Mouse (Mus musculus): Measurements from ENCODE around the gene Tcf20.
"Not testable (repeated sequence)": the region's sequence is repeated elsewhere in the genome, so short reads cannot be mapped to it uniquely, and the experiment has no call there.

Gene Tcf20

DNA sequence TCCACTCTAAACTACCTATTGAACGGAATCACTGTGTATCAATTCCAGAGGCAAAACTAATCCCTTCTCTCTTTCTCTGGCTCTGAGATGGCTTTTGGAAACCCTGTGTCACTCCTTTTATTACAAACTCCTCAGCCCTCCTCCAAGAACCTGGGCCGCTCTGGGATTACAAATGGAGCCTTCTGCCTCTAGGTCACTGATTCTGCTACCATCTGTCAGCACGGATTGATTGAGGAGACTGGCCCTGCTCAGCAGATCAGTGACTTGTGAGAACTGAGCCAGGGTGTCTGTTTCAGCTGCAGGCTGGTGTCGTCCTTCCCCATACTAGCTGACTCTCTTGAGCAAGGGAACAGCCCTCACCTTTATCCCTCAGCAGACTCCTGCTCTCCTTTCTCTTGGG is 85.2 kb downstream of the Tcf20 start:
- DNase-seq (ENCODE audit: extremely low spot score, low read depth, low spot score), result no peak

DNA sequence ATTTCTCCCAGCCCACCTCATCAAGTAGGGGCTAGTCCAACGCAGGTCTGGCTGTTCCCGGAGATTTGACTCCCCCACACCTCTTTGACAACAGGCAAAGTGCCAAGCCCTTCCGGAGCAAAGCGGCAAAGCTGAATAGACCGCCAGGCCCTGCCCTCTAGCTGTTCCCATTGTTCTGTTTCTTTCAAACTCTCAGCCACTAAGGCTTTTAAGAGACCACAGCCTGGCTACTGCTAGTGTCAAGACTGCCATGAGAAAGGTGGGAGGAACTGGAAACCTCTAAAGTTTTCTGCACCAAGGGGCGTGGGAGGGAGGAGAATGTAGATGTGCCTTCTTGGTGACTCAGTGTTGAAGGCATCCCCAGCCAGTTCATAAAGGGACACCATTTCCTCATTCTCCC is 86.4 kb downstream of the Tcf20 start:
- DNase-seq (ENCODE audit: extremely low spot score, low read depth, low spot score), result no peak

DNA sequence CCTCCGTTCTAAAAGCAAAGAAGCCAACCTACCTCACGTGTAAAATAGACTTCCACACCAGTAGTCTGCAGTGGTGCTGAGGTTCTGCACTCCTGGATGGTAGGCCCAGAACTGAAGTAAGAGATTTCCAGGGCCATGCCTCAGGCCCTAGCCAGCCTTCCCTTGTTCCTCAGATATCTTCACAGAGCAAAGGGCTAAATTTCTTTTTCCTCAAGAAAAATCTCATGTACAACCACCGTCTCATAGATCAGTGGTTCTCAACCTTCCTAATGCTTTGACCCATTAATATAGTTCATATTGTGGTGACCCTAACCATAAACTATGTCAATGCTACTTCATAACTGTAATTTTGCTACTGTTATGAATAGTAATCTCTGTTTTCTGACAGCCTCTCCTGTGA is 87.3 kb downstream of the Tcf20 start:
- DNase-seq (ENCODE audit: extremely low spot score, low read depth, low spot score), result no peak

DNA sequence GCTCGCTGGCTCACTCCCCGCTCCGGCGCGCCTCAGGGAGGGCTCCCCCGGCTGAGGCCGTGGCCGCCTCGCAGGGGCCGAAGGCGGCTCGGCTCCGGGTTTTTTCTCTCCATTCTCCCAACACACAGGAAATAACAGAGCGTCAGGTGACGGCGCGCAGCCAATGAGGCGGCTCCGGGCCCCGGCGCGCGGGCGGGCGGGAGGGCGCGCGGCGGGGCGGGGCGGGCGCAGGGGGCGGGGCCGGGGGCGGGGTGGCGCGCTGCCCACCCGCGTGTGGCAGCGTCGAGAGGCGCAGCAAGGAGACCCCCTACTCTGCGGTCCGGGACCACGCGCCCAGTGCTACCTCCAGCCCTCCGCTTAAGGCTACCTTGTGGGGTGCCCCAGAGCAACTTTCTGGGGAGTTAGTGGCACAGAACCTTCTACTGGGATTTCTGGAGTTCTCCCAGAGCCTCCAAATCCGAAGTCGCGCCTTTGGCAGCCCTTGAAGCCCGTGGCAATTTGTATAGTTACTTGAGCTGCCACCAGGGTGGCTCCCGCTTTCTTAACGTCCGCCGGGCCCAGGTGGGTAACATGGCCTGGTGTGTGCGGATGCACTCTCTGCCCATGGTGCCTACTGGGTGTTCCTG is 87.9 kb downstream of the Tcf20 start:
- no peak for DNase-seq (ENCODE audit: extremely low spot score, low read depth, low spot score)

DNA sequence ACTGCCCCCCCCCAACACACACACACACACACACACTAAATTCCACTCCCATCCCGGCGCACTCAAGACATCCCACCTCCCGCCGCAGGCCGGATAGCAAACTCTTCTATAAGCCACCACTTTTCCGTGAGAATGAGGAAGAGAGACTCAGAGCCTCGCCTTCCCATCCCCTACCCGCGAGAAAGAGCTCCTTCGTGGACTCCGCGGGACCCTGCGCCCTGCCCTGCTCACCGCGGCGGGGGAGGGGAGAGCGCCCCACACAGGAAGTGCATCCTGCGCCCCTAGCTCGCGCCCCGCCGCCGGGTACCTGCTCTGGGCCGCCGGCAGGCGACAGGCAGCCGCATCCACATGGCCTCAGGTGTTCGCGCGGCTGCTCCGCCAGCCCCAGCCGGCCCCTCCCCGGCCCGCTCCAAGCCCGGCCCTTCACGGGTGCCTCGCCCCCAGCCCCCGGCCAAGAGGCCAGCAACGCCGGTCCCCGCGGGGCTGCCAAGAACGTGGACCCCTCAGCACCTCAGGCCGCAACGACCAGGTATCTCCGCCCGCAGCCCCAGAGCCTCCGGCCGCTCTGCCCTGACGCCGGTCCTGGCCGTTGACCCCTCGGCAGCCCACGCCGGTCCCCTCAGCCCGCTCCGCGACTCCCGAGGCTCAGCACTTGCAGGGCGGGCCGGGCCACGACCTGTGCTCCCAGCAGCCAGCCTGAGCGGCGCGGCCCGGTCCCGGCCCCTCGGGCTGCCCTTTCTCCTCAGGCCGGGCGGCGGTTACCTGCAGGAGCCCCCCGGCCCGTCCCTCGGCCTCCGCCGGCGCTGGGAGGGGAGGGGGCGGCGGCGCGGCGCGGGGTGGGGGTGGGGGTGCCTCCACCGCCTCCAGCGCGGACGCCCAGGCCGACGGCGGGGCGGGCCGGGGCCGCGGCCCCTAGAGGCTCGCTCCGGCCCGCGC is 88.7 kb downstream of the Tcf20 start:
- DNase-seq (ENCODE audit: extremely low spot score, low read depth, low spot score), result no peak

DNA sequence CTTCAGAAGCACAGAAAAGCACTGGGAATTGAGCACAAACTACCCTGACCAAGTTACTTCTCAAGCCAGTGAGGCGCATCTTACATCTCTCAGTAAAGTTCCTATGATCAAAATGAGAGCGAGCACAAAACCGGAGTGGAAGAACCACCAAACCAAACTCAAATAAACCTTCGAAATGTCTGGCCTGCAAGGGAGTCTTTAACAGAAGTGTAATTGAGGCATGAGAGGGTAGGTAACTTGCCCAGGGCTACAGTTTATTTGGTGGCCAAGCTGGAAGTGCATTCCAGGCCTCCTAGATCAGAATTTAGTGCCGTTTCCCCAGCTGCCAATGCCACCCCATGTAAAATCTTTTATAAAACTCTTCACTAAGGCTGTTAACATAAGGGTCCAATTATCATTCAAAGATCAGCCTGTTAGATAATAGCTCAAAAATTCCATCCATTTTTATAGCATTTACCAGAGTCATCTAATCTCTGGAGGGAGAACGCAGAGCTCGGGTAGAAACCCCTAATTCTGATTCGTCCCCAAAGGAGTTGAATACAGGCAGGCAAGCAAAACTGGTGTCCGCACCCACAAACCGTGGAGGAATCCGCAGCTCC is 89.4 kb downstream of the Tcf20 start:
- DNase-seq (ENCODE audit: extremely low spot score, low read depth, low spot score), result no peak

DNA sequence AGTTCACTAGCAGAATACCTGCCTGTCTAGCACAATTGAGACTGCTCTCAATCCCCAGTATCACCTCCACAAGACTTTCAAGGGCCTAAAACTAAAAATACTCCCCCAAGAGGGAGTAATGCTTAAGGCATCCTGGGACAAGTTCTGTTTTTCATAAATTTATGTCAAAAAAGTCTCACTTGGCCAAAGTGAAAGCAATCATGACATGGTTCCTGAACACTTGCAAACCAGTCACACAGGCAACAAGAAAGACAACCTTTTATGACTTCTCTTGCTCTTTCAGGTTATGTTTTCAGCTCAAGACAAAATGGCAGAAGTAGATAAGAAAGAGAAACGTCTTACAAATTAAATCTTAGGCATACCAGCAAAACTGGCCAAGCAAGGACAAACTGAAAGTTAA is 91.3 kb downstream of the Tcf20 start:
- no peak for DNase-seq (ENCODE audit: extremely low spot score, low read depth, low spot score)

DNA sequence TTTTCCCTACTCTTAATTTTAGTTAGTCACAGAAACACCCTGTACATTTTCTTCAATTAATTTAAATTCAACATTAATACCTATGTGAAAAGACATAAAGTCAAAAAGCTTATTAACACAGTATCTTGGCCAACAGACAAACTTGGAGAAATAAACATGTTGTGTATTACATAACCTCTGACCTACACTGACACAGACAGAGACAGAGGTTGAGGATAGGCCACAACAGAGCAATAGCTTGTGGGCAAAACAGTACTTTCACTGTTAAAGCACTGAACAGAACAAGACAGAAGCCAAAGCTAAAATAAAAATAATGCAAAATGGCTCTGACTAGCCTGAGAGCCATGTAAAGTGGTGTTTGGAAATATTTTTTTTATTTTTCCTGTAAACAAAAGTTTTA is 97.2 kb downstream of the Tcf20 start:
- no peak for DNase-seq (ENCODE audit: extremely low spot score, low read depth, low spot score)

DNA sequence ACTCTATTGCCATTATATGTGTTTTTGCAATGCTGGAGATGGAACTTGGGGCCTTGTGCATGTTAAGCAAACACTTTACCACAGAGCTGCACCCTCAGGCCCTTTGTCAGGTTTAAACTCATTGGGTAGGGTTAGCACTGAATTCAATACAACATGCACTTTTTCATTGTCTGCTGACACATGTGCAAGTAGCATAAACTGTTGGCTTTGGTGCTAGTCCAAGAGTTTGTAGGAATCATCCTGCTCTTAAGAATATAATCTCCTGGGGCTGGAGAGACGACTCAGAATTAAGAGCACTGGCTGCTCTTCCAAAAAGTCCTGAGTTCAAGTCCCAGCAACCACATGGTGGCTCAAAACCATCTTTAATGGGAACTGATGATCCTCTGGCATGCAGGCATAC is 98.2 kb downstream of the Tcf20 start:
- DNase-seq (ENCODE audit: extremely low spot score, low read depth, low spot score), result no peak

DNA sequence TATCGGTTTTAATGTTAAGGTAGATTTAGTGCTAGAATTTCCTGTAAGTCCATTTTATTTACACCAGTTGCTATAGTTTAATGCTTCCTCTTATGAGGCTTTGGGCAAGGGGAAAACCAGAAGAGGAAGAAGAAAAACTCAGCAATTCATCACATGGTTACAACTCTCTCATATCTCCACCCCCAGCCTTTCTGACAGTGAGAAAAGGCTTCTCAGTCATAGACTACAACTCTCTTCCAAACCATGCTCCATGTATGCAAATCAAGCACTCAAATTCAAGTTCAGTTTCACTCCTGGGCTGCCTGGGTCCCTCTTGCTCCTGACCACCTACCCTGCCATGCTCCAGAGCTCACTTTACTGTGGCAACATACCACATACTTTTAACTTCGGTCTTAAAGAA is 99.2 kb downstream of the Tcf20 start:
- no peak for DNase-seq (ENCODE audit: extremely low spot score, low read depth, low spot score)

DNA sequence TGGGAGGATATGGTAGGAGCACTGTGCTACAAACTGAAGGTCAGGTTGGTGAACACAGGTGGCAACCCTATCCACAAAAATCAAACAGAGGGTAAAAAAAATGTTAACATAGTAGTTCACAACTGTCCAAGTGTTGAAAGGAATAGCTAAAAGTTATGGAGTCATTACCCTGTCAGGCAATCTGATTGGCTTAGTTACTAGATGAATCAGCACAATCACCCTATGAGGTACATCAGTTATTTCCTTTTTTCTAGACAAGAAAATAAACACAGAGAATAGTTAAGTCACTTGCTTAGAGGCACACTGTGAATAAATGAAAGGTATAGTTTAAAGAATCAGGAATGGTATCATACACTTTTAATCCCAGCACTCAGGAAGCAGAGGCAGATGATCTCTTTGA is 110.4 kb downstream of the Tcf20 start:
- no peak for DNase-seq (ENCODE audit: extremely low spot score, low read depth, low spot score)

DNA sequence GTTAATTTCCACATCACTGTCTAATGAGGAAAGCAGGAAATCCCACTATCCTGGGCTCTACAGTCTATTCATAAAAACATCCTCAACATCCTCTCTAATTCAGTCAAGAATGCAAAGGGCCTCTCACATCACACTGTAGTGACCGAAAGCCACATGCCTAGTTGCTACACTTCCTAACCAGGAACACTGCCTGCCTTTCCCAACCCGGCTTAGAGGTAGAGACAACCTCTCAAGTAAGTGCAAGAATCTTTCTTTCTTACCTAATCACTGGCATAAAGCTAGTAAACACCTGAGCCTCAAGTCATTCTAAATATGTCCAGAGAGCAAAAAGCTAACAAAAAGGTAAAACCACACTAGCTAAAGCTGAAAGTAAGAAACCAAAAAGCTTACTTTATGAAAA is 110.8 kb downstream of the Tcf20 start:
- no peak for DNase-seq (ENCODE audit: extremely low spot score, low read depth, low spot score)

DNA sequence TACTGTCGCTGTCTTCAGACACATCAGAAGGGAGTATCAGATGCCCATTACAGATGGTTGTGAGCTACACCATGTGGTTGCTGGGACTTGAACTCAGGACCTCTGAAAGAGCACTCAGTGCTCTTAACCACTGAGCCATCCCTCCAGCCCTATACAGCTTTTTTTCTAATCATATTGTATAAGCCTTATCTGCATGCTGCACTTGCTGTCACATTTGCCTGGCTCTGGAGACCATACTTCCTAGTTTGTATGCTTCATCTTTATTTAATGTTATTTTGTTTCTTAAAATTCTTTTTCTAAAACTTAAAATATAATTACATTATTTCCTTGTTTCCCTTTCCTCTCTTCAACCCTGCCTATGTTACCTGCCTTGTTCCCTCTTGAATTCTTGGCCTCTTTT is 115.6 kb downstream of the Tcf20 start:
- DNase-seq (ENCODE audit: extremely low spot score, low read depth, low spot score), result no peak

DNA sequence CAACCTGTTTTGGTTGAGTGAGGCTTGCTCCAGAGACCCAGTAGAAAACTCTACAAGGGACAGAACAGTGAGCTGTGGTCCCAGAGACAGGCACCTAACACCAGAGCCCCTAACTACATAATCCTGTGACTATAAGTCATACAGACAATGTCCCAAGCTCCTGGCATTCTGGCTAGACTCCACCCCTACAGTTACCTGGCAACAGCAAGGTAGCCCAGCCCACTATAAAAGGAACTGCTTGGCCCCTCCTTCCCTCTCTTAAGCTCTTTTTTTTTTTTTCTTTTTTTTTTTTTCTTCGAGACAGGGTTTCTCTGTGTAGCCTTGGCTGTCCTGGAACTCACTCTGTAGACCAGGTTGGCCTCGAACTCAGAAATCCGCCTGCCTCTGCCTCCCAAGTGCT is 121.4 kb downstream of the Tcf20 start:
- not testable (repeated sequence) for DNase-seq (ENCODE audit: extremely low spot score, low read depth, low spot score)

DNA sequence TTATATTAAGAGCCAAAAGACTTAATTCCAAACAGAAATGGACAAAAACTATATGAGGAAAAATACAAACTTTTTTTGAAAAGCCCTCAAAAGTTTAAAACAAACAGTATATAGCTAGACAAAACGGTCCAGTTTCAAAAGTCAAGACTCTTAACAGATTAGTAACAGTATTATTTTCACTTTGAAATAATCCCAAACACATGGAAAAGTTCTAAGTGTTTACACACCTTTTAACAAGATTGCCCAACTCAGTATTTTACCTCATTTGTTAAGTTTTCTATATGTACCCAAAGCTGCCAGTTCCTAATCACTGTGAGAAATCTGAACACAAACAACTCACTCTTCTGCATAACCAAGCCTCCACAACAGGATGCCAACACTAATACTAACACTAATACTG is 124.0 kb downstream of the Tcf20 start:
- DNase-seq (ENCODE audit: extremely low spot score, low read depth, low spot score), result no peak

DNA sequence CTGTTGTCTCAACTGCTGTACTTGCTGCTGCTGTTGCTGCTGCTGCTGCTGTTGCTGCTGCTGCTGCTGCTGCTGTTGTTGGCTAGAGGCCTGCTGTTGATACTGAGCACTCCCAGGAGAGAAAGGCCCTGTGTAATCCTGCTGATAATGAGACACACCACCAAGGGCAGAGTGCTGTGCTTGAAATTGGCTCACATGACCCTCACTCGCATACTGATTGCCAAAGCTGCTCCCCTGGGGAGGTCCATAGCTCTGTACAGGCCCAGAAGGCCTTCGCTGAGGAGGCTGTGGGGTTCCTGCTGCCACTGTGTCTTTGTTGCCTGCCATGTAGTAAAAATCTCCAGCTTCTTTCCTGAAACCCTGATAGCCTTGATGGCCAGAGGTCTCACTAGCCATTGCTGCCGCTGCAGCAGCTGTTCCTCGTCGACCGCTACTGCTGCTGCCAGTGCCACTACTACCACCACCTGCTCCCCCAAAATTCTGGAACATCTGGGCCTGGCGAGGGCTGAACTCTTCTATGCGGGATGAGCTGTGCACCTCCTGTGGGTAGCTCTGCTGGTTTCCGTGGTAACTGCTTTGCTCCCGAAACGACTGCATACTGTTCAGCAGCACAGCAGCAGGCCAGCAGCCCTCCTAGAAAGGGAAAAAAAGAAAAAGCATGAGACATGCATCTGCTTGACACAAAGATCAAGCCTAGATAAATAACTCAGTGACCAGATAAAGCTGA is 130.9 kb downstream of the Tcf20 start:
- DNase-seq (ENCODE audit: extremely low spot score, low read depth, low spot score), result no peak

DNA sequence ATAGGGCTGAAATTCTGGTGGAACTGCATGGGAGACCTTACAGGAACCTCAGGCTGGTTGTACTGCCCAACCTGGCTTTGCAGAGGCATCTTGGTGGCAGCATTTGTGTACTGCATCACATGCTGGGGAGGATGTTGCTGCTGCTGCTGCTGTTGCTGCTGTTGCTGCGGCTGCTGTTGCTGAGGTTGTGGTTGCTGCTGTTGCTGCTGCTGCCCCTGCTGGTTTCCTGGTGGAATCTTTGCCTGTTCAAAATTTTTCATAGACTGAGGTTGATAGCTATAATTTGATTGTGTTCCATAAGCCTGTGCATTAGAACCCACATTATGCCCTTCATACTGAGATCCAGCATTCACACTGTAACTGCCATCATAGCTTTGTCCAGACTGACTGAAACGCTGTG is 131.6 kb downstream of the Tcf20 start:
- DNase-seq (ENCODE audit: extremely low spot score, low read depth, low spot score), result no peak

DNA sequence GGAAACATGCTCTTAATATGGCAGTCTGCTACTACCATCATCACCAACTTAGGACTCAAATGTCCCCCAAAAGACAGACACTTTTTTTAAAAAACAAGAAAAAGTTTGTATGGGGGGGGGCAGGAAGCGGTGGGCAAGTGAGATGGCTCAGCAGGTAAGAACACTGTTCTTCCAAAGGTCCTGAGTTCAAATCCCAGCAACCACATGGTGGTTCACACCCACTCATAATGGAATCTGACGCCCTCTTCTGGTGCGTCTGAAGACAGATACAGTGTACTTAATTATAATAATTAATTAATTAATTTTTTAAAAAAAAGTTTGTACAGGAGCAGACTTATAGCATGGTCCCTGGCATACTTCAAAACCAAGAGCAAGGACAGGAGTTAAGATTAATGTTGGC is 148.5 kb downstream of the Tcf20 start:
- DNase-seq (ENCODE audit: extremely low spot score, low read depth, low spot score), result no peak

DNA sequence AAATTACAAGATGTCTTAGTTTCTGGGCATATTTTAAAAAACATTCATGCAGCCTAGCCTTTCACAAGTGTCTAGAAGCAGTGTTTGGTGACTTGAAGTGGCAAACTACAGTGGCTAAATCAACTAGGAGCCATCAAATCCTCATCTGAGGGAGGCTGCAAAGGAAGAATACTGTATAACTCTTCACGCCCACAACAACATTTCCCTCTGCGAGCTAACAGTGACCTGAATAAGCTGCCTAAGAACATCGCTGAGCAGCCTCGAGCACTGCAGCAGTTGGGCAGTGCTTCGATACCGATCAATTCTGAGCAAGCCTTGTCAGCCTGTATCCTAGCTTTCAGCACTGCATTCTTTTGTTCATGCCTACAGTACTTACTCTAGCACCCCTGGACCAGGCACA is 157.8 kb downstream of the Tcf20 start:
- DNase-seq (ENCODE audit: extremely low spot score, low read depth, low spot score), result no peak

DNA sequence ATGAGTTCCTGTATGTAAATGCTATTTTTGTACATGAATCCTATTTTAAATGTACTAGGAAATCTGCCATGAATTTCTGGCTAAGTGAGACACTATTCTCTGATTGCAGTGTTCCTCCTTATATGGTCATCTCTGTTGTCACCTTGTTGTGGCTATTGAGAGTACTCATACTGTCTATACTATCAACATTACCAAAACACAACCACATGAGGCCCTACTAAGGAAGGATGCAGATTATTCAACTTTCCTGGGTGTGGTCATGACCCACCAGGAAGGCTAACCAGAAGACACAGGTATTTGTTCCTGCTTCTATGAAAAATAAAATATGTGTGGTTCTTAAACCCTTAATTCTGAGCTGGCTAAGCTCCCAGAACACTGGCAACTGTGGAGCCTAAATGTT is 161.8 kb downstream of the Tcf20 start:
- DNase-seq (ENCODE audit: extremely low spot score, low read depth, low spot score), result no peak

DNA sequence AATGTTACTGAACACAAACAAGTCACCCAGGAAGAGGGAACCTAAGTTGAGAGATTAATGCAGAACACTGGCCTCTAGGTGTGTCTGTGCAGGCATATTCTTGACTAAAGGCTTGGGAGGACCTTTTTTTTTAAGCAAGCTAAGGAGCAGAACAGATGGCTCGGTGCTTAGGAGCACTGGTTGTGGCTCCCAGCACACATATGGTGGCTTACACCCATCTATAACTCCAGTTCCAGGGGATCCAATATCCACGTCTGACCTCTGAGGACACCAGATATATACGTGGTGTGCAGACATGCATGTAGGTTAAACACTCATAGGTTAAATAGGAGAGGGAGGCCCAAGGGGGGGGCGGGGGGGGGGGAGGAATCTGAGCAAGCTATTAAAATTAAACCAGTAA is 165.3 kb downstream of the Tcf20 start:
- DNase-seq (ENCODE audit: extremely low spot score, low read depth, low spot score), result no peak

DNA sequence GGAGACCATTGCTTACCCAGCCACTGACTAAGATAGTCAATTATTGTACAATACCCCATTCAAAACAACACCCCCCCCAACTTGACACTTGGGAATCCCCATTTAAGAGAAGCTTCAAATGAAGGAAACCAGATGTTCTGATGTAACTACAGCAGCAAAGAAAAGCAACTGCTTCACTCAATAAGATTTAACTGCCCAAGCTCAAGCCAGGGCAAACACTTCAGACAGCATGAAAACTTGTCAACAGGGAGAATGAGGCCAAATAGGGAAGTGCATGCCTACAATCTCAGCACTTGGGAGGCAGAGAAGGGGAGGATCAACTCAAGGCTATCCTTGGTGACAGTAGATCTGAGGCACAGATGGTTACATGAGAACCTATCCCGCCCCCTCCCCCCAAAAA is 166.0 kb downstream of the Tcf20 start:
- DNase-seq (ENCODE audit: extremely low spot score, low read depth, low spot score), result no peak
